Mouse (Mus musculus): ENCODE results near the gene Magi1. TPM values are rescaled to one million over a fixed set of nuclear protein-coding genes. Genes with fewer than 3 reads are reported as not detected.

Magi1 gene
- total and polyA plus RNA-seq, 2 experiments from 2014 or later = 23.0 to 36.9 TPM

- Histone ChIP-seq H3K27ac (no peak overlapping the region), H3K9me3 (ENCODE audit: low read length) (no peaks in the 10 kb centered on the region), H3K4me1 (ENCODE audit: insufficient read depth, low read length) (no peaks in the 10 kb centered on the region), H3K27me3 (ENCODE audit: insufficient read depth, low read length) (no peaks in the 10 kb centered on the region), H3K4me2 (ENCODE audit: low read depth, low read length) (no peak overlapping the region), H3K36me3 (ENCODE audit: insufficient read depth, low read length) (no peaks in the 10 kb centered on the region), H3K9ac (replicated peaks; ENCODE audit: low read length) (no peak overlapping the region), H3K4me3 (ENCODE audit: low read length) (no peak overlapping the region)
- TF ChIP-seq CTCF (IDR thresholded peaks at IDR 0.05; ENCODE audit: low read depth) = no peak
- WGBS = 93% methylated on average over 3 of the region's 3 CpGs
- ATAC-seq (no peak), DNase-seq (ENCODE audit: low spot score) (no peak)
Measured at GRCm38 (mm10) chr6:93736071-93736470, 547.6 kb downstream of the Magi1 start.

- H3K9me3 ChIP-seq (ENCODE audit: low read length) = no peaks in the 10 kb centered on the region
- no peak overlapping the region for H3K4me2 ChIP-seq (ENCODE audit: low read depth, low read length)
- H3K9ac ChIP-seq (replicated peaks; ENCODE audit: low read length) = no peak overlapping the region
- H3K36me3 ChIP-seq (ENCODE audit: insufficient read depth, low read length) = no peaks in the 10 kb centered on the region
- DNase-seq (ENCODE audit: low spot score) (no peak), ATAC-seq (no peak)
- H3K4me1 ChIP-seq (ENCODE audit: insufficient read depth, low read length) = no peaks in the 10 kb centered on the region
- no peak overlapping the region for H3K4me3 ChIP-seq (ENCODE audit: low read length)
- no peaks in the 10 kb centered on the region for H3K27me3 ChIP-seq (ENCODE audit: insufficient read depth, low read length)
- H3K27ac ChIP-seq = no peak overlapping the region
- WGBS = 83% methylated on average over 6 of the region's 6 CpGs
- no peak for TF ChIP-seq CTCF (IDR thresholded peaks at IDR 0.05; ENCODE audit: low read depth)
Measured at GRCm38 (mm10) chr6:93733800-93734199, 549.9 kb downstream of the Magi1 start.

GRCm38 (mm10) chr6:93729702-93730101 lies 554.0 kb downstream of the Magi1 start:
- ATAC-seq = no peak
- 68% methylated on average over 8 of the region's 8 CpGs for WGBS
- Histone ChIP-seq H3K9ac (replicated peaks; ENCODE audit: low read length) (no peak overlapping the region), H3K4me3 (ENCODE audit: low read length) (no peak overlapping the region), H3K4me1 (ENCODE audit: insufficient read depth, low read length) (no peaks in the 10 kb centered on the region), H3K36me3 (ENCODE audit: insufficient read depth, low read length) (no peaks in the 10 kb centered on the region), H3K4me2 (ENCODE audit: low read depth, low read length) (no peak overlapping the region), H3K27me3 (ENCODE audit: insufficient read depth, low read length) (no peaks in the 10 kb centered on the region), H3K9me3 (ENCODE audit: low read length) (no peaks in the 10 kb centered on the region), H3K27ac (no peak overlapping the region)
- peak; percentile 71 for TF ChIP-seq CTCF (IDR thresholded peaks at IDR 0.05; ENCODE audit: low read depth)
- peak; percentile 71 for DNase-seq (ENCODE audit: low spot score)

GRCm38 (mm10) chr6:93728791-93729190 lies 554.9 kb downstream of the Magi1 start:
- no peak overlapping the region for H3K4me3 ChIP-seq (ENCODE audit: low read length)
- no peak for DNase-seq (ENCODE audit: low spot score)
- TF ChIP-seq CTCF (IDR thresholded peaks at IDR 0.05; ENCODE audit: low read depth) = no peak
- ATAC-seq = no peak
- no peak overlapping the region for H3K4me2 ChIP-seq (ENCODE audit: low read depth, low read length)
- H3K36me3 ChIP-seq (ENCODE audit: insufficient read depth, low read length) = no peaks in the 10 kb centered on the region
- no peaks in the 10 kb centered on the region for H3K4me1 ChIP-seq (ENCODE audit: insufficient read depth, low read length)
- no peak overlapping the region for H3K27ac ChIP-seq
- H3K27me3 ChIP-seq (ENCODE audit: insufficient read depth, low read length) = no peaks in the 10 kb centered on the region
- no peak overlapping the region for H3K9ac ChIP-seq (replicated peaks; ENCODE audit: low read length)
- 59% methylated on average over 4 of the region's 4 CpGs for WGBS
- no peaks in the 10 kb centered on the region for H3K9me3 ChIP-seq (ENCODE audit: low read length)

- Histone ChIP-seq H3K9ac (replicated peaks; ENCODE audit: low read length) (no peak overlapping the region), H3K4me2 (ENCODE audit: low read depth, low read length) (no peak overlapping the region), H3K4me1 (ENCODE audit: insufficient read depth, low read length) (peaks cover 4% of the 10 kb centered on the region; the same call in 1 of the 2 replicates), H3K9me3 (ENCODE audit: low read length) (no peaks in the 10 kb centered on the region), H3K27ac (no peak overlapping the region), H3K27me3 (ENCODE audit: insufficient read depth, low read length) (no peaks in the 10 kb centered on the region), H3K36me3 (ENCODE audit: insufficient read depth, low read length) (no peaks in the 10 kb centered on the region), H3K4me3 (ENCODE audit: low read length) (no peak overlapping the region)
- WGBS = 53% methylated on average over 15 of the region's 15 CpGs
- TF ChIP-seq CTCF (IDR thresholded peaks at IDR 0.05; ENCODE audit: low read depth) = no peak
- no peak for DNase-seq (ENCODE audit: low spot score)
- ATAC-seq = no peak
Measured at GRCm38 (mm10) chr6:93727630-93728178, 556.0 kb downstream of the Magi1 start.

- Histone ChIP-seq H3K4me1 (ENCODE audit: insufficient read depth, low read length) (peaks cover 4% of the 10 kb centered on the region; the same call in 1 of the 2 replicates), H3K4me2 (ENCODE audit: low read depth, low read length) (no peak overlapping the region), H3K27me3 (ENCODE audit: insufficient read depth, low read length) (no peaks in the 10 kb centered on the region), H3K36me3 (ENCODE audit: insufficient read depth, low read length) (no peaks in the 10 kb centered on the region), H3K9me3 (ENCODE audit: low read length) (no peaks in the 10 kb centered on the region), H3K4me3 (ENCODE audit: low read length) (no peak overlapping the region), H3K27ac (no peak overlapping the region), H3K9ac (replicated peaks; ENCODE audit: low read length) (no peak overlapping the region)
- WGBS = 48% methylated on average over 7 of the region's 7 CpGs
- peak; percentile 72 for TF ChIP-seq CTCF (IDR thresholded peaks at IDR 0.05; ENCODE audit: low read depth)
- DNase-seq (ENCODE audit: low spot score) (peak; percentile 74), ATAC-seq (no peak; the same call in 1 of the 2 replicates)
Measured at GRCm38 (mm10) chr6:93726829-93727455, 556.8 kb downstream of the Magi1 start.

GRCm38 (mm10) chr6:93726121-93726520 lies 557.6 kb downstream of the Magi1 start:
- WGBS = 90% methylated on average over 10 of the region's 10 CpGs
- no peak overlapping the region for H3K4me2 ChIP-seq (ENCODE audit: low read depth, low read length)
- no peak for TF ChIP-seq CTCF (IDR thresholded peaks at IDR 0.05; ENCODE audit: low read depth)
- ATAC-seq (no peak), DNase-seq (ENCODE audit: low spot score) (no peak)
- no peak overlapping the region for H3K4me3 ChIP-seq (ENCODE audit: low read length)
- H3K9ac ChIP-seq (replicated peaks; ENCODE audit: low read length) = no peak overlapping the region
- peaks cover 4% of the 10 kb centered on the region; the same call in 1 of the 2 replicates for H3K4me1 ChIP-seq (ENCODE audit: insufficient read depth, low read length)
- H3K36me3 ChIP-seq (ENCODE audit: insufficient read depth, low read length) = no peaks in the 10 kb centered on the region
- no peaks in the 10 kb centered on the region for H3K9me3 ChIP-seq (ENCODE audit: low read length)
- no peak overlapping the region for H3K27ac ChIP-seq
- no peaks in the 10 kb centered on the region for H3K27me3 ChIP-seq (ENCODE audit: insufficient read depth, low read length)

All from hindbrain, postnatal 0 days (tissue).